Mouse (Mus musculus) lung, embryonic 14.5 days (tissue): Measurements from ENCODE around the gene Steap3. TPM values are rescaled to one million over a fixed set of nuclear protein-coding genes. Genes with fewer than 3 reads are reported as not detected.

Experiments used
- ATAC-seq: fragments of 200-750 bp; cut with Nextera tagmentation; 2 replicates; pipeline ENCODE4 v1.8.0; 2017; ENCODE audit warnings: mild to moderate bottlenecking, moderate TSS enrichment, moderate library complexity; ENCODE audit not compliant: insufficient read depth
- DNase-seq: peaks from one replicate; pipeline ENCODE4 v3.0.0-alpha.2; 2015
- H3K27ac ChIP-seq: fragments of 300-500 bp; sonication (generic); 2 replicates; pipeline ENCODE4 v1.5.1; 2014; ENCODE audit warnings: low read depth, mild to moderate bottlenecking, moderate library complexity
- H3K27me3 ChIP-seq: fragments of 300-500 bp; sonication (generic); 2 replicates; pipeline ENCODE4 v1.6.1; 2014; ENCODE audit warnings: low read length, control low read depth; ENCODE audit not compliant: insufficient read depth
- H3K36me3 ChIP-seq: fragments of 300-500 bp; sonication (generic); 2 replicates; pipeline ENCODE4 v1.6.1; 2014; ENCODE audit warnings: control low read depth; ENCODE audit not compliant: insufficient read depth
- H3K4me1 ChIP-seq: fragments of 300-500 bp; sonication (generic); 2 replicates; pipeline ENCODE4 v1.6.1; 2014; ENCODE audit warnings: antibody characterized with exemption, control low read depth; ENCODE audit not compliant: insufficient read depth
- H3K4me2 ChIP-seq: fragments of 300-500 bp; sonication (generic); 2 replicates; pipeline ENCODE4 v1.6.1; 2014; ENCODE audit warnings: mild to moderate bottlenecking
- H3K4me3 ChIP-seq: fragments of 300-500 bp; sonication (generic); 2 replicates; pipeline ENCODE4 v1.5.1; 2014; ENCODE audit warnings: low read depth, low read length
- H3K9ac ChIP-seq: fragments of 300-500 bp; sonication (generic); 2 replicates; pipeline ENCODE4 v1.6.1; 2014
- H3K9me3 ChIP-seq: fragments of 300-500 bp; sonication (generic); 2 replicates; pipeline ENCODE4 v1.6.1; 2016; ENCODE audit warnings: low read depth, low read length, control low read depth
- CTCF ChIP-seq: IDR thresholded peaks from 2 replicates; pipeline ENCODE4 v1.5.1; 2016; ENCODE audit warnings: antibody characterized with exemption, low read depth
- whole genome bisulfite sequencing: fragments of 180-500 bp; shearing (Covaris S2); extraction: QIAGEN DNeasy Blood & Tissue Kit; methylation state at CpG from one replicate; pipeline ENCODE4 v1.1.7; 2014; 5-methylcytosine and 5-hydroxymethylcytosine counted together
- polyA plus RNA-seq: library from polyadenylated mRNA; unstranded; fragments of >200 nt; fragmentation: Nextera tagmentation; extraction: Ambion mirVana; gene quantifications from 2 replicates; pipeline ENCODE4 v1.2.1, GENCODE M21; 2014

Gene Steap3
- polyA plus RNA-seq, 1 experiment from 2014 or later: 2.9 TPM

DNA sequence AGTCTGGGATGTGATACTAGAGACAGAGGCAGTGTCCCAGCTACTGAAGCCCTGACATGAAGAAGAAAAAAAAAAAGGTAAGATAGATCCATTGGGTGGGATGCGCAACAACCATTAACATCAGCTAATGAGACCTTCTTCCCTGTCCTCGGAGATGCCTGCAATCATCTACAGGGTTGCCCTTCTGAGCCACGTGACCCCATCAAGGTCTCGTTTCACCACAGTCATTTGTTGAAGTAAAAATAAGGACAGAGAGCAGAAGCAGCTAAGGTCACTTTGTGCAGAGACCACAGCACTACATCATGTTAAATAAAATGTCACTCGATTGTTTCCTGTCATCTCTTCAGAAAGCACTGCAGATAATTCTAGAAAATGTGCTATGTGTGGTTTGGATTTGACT is 68.7 kb downstream of the Steap3 start:
- 62% methylated on average over 5 of the region's 5 CpGs for WGBS
- TF ChIP-seq CTCF: no peak
- H3K9me3 ChIP-seq: no peaks in the 10 kb centered on the region

DNA sequence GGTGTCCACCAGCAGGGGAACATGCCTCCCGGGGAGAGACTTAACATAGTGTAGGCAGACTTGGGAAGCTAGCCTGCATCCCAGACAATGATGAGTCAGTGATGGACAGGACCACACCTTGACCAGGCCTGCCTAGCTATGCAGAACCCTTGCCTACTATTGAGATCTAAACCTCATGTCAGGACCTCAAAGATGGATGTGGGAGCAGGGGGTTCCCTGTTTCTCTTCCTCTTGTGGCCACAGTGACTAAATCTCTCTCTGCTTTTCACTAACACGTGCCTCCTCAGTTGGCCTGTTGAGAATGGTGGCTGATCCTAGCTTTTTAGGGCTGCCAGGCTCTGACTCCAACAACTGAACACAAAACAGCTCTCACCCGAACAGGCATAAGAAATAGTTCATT is 70.0 kb downstream of the Steap3 start:
- H3K9ac ChIP-seq: no peak overlapping the region
- DNase-seq: no peak
- H3K4me3 ChIP-seq: no peak overlapping the region
- no peak overlapping the region for H3K4me2 ChIP-seq
- H3K9me3 ChIP-seq: no peaks in the 10 kb centered on the region
- no peaks in the 10 kb centered on the region for H3K36me3 ChIP-seq
- no peaks in the 10 kb centered on the region for H3K4me1 ChIP-seq
- no peak for TF ChIP-seq CTCF
- H3K27me3 ChIP-seq: no peaks in the 10 kb centered on the region
- ATAC-seq: no peak
- 59% methylated on average over 3 of the region's 3 CpGs for WGBS
- no peak overlapping the region for H3K27ac ChIP-seq

More for the DNA sequence above, 68.7 kb downstream of the Steap3 start:
- Histone ChIP-seq H3K27ac (no peak overlapping the region), H3K4me1 (no peaks in the 10 kb centered on the region), H3K36me3 (no peaks in the 10 kb centered on the region), H3K9ac (no peak overlapping the region), H3K27me3 (no peaks in the 10 kb centered on the region), H3K4me3 (no peak overlapping the region), H3K4me2 (no peak overlapping the region)
- ATAC-seq (no peak), DNase-seq (no peak)

DNA sequence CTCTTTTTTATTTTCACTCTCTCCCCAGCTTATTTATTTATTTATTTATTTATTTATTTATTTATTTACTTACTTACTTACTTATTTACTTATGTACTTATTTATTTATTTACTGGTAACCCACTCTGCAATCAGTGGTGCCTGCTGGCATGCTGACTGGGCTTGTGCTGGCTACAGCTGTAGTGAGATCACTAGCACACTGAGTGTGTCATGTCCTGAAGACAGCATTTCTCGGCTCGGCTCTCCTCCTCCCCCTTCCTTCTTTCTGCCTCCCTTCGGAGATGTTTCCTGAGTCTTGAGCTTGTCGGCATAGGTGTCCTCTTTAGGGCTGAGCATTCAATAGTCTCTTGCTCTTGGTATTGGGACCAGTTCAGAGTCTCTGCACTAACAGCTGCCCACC is 73.6 kb downstream of the Steap3 start:
- Histone ChIP-seq H3K4me3 (no peak overlapping the region), H3K27ac (no peak overlapping the region), H3K9ac (no peak overlapping the region), H3K27me3 (no peaks in the 10 kb centered on the region), H3K36me3 (no peaks in the 10 kb centered on the region), H3K4me2 (no peak overlapping the region), H3K9me3 (no peaks in the 10 kb centered on the region), H3K4me1 (no peaks in the 10 kb centered on the region)
- ATAC-seq (no peak), DNase-seq (no peak)
- no peak for TF ChIP-seq CTCF
- 69% methylated on average over 4 of the region's 4 CpGs for WGBS

DNA sequence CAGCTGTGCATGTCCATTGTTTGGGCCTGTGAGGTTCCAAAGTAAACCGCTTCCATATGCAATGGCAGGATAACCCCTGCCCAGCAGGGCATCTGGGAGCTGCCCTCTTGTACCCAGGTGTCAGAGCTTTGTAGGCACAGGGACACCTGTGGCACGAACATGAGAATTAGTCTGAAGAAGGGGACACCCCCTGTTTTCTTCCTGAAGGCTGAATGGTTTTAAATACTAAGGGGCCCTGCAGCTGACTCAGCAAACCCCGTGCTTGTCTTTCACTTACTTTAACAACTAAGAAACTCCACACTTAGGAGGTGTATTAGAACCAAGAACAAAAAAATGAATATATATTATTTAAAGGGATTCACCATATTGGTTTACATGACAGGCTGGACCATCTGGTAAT is 74.4 kb downstream of the Steap3 start:
- Histone ChIP-seq H3K9me3 (no peaks in the 10 kb centered on the region), H3K4me1 (no peaks in the 10 kb centered on the region), H3K27me3 (no peaks in the 10 kb centered on the region), H3K27ac (no peak overlapping the region), H3K36me3 (no peaks in the 10 kb centered on the region), H3K4me2 (no peak overlapping the region), H3K9ac (no peak overlapping the region), H3K4me3 (no peak overlapping the region)
- TF ChIP-seq CTCF: no peak
- DNase-seq (no peak), ATAC-seq (no peak)
- WGBS: 40% methylated on average over 3 of the region's 3 CpGs

DNA sequence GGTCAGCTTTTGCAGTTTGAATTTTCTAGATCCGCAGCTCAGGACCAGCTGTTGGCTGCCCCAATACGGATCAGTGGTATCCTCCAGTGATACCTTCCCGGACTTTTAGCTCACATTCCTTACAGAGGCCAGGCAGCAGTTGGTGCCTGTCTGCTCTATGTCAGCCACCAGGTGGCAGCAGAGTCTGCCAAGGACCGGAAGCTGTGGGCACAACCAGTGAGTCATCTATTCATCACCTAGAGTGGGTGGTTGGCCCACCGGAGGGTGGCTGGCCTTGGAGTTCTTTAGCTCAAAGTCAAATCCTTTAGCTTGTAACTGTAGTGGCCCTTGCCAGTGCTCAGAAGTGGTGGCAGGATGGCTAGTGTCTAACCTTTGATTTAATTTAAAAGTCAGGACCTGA is 75.3 kb downstream of the Steap3 start:
- no peak overlapping the region for H3K4me3 ChIP-seq
- 11% methylated on average over 5 of the region's 5 CpGs for WGBS
- no peak overlapping the region for H3K9ac ChIP-seq
- H3K27ac ChIP-seq: no peak overlapping the region
- H3K4me1 ChIP-seq: no peaks in the 10 kb centered on the region
- H3K9me3 ChIP-seq: no peaks in the 10 kb centered on the region
- H3K27me3 ChIP-seq: no peaks in the 10 kb centered on the region
- ATAC-seq: peak; percentile 63; the same call in 1 of the 2 replicates
- H3K4me2 ChIP-seq: no peak overlapping the region
- no peaks in the 10 kb centered on the region for H3K36me3 ChIP-seq
- peak; percentile 84 for DNase-seq
- TF ChIP-seq CTCF: peak; percentile 91

DNA sequence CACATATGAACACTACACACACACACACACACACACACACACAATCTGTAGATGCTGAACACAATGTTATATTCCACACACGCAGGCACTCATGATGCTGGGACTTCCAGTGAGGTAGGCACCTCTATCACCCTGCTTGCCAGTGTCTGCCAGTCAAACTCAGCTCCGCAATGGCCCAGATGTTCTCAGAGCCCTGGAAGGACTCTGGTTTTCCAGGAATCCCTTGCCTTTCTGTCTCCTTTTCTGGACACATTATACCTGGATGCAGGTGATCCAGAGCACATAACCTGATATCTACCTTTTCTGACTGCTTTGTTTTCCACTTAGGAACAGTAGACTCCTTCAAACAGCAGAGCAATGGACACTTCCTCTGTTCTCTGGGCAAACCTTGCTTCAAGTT is 75.8 kb downstream of the Steap3 start:
- Histone ChIP-seq H3K4me3 (no peak overlapping the region), H3K27me3 (no peaks in the 10 kb centered on the region), H3K27ac (no peak overlapping the region), H3K36me3 (no peaks in the 10 kb centered on the region), H3K9me3 (no peaks in the 10 kb centered on the region), H3K4me1 (no peaks in the 10 kb centered on the region), H3K9ac (no peak overlapping the region), H3K4me2 (no peak overlapping the region)
- TF ChIP-seq CTCF: no peak
- ATAC-seq: 0 out of 2 replicates have a peak, but pooled peaks have one; percentile 7
- WGBS: 77% methylated on average over 2 of the region's 2 CpGs
- DNase-seq: no peak

DNA sequence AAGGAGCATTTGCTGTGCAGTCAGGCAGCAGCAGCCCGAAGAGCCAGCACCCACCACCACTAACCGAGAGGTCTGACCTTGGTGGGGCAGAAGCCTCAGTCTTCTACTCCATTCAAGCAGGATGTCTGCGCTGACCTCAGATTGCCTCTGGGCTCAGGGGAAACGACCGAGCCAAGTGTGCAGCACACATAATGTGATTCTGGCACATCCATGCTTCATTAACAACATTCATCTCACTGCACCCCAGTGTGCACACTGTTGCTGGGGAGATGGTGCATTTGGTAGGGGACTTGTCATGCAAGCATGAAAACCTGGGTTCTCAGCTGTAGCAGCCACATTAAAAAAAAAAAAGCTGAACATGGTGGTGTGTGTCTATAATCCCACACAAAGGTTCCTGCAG is 76.6 kb downstream of the Steap3 start:
- no peaks in the 10 kb centered on the region for H3K27me3 ChIP-seq
- H3K4me1 ChIP-seq: no peaks in the 10 kb centered on the region
- H3K9ac ChIP-seq: no peak overlapping the region
- H3K9me3 ChIP-seq: no peaks in the 10 kb centered on the region
- no peak overlapping the region for H3K27ac ChIP-seq
- ATAC-seq: no peak
- 36% methylated on average over 5 of the region's 5 CpGs for WGBS
- no peak for DNase-seq
- no peak for TF ChIP-seq CTCF
- H3K4me2 ChIP-seq: no peak overlapping the region
- no peak overlapping the region for H3K4me3 ChIP-seq
- H3K36me3 ChIP-seq: no peaks in the 10 kb centered on the region

DNA sequence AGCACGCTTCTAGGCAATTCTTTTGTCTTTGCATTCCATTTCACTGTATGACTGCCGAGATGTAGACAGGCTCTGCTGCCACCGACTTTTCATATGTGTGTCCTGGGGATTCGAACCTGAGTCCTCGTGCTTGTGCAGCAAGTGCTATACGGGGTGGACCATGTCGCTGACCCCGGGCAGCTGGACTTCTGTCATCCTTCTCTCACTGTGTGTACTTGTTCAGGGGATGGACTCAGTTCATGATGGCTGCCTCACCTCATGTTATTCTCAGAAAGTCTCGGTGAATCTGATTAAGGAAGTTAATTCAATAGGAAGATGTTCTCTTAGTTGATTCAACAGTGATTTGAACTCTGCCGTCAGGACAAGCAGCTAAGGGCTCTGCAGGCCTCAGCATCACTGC is 78.9 kb downstream of the Steap3 start:
- ATAC-seq (no peak), DNase-seq (no peak)
- Histone ChIP-seq H3K36me3 (no peaks in the 10 kb centered on the region), H3K4me3 (no peak overlapping the region), H3K9ac (no peak overlapping the region), H3K4me2 (no peak overlapping the region), H3K4me1 (no peaks in the 10 kb centered on the region), H3K9me3 (no peaks in the 10 kb centered on the region), H3K27ac (no peak overlapping the region), H3K27me3 (no peaks in the 10 kb centered on the region)
- no peak for TF ChIP-seq CTCF
- WGBS: 85% methylated on average over 10 of the region's 10 CpGs
